Mouse (Mus musculus) brain, adult 2 months (tissue): ENCODE measurements at regions not wholly inside any gene's neighbourhood (a gene's known extent, or its start where the extent isn't known, plus 50 kb on each side); places are given as distances from the start of the nearest gene placed in this dataset.

ENCODE experiments used
- DNase-seq: peaks from one replicate; pipeline ENCODE4 v3.0.0; 2011; ENCODE audit warnings: low read depth, low spot score

DNA sequence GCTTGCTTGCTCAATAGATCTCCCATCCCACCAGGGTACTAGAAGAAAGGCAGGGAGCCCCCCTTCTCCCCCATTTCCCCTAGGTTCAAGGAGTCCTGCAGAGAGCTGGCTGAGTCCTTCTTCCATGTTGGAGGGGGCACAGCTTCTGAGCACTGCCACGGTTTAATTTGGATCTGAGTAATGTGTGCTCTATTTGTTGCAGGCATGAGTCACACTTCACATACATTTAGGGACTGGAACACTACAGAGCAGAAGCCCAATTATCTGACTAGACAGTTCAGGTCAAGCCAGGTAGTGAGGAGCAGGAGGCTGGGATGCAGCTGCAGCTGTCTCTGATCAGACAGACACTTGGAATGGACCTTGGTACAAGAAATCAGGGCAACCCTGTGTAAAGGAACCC is 644.1 kb upstream of the Fam19a5 start:
- peak; percentile 77 for DNase-seq

DNA sequence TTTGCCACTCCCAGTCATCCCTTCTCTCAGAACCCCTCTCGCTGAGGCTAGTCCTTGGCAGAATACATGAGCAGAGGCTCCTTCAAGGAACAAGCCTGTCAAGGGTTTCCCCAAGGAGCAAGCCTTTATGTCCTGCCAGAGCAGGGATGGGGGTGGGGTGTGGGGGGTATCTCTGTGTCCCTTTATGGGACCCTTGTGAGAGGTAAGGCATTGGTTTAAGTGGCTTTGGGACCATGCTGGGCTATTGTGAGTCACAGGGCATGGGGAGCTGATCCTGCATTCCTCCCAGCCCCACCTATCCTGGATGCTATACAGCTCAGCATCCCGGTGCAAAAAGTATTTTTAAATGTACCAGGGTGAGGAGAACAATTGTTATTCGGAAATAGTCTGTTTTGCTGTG is 641.1 kb upstream of the Fam19a5 start:
- no peak for DNase-seq

DNA sequence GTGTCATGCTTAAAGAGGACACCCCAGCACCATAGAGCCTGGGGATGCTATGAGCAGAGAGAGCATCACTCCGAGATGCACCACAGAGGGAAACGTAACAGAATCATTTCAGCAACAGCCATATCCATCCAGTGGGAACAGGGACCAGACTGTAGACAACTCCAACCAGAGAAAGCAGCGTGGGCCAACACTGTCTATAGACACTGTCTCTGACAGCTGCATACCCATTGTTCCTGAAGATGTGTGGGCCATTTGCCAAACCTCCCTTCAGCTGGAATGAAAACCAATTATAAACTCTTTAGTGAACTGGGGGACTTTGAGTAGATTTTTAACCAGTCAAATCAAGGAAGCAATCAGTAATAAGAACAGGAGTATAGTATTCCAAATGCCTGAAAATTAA is 630.8 kb upstream of the Fam19a5 start:
- no peak for DNase-seq

DNA sequence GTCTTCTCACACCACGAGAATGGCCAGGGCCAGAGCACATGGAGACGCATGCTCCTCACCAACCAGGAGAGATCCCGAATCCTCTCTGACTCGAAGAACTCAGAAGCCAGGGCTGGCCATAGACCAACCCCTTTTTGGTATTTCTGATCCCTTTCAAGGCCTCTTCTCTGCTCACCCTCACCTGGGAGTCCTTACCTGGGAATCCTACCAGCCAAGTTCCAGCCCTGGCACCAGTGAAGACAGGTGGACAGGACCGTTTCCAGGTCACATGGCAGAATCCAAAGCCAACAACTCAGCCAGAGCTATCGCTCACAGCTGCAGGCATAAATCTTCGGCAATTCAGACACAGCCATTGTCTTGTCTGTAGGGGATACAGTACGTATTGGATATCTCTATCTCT is 626.2 kb upstream of the Fam19a5 start:
- DNase-seq: peak; percentile 29

DNA sequence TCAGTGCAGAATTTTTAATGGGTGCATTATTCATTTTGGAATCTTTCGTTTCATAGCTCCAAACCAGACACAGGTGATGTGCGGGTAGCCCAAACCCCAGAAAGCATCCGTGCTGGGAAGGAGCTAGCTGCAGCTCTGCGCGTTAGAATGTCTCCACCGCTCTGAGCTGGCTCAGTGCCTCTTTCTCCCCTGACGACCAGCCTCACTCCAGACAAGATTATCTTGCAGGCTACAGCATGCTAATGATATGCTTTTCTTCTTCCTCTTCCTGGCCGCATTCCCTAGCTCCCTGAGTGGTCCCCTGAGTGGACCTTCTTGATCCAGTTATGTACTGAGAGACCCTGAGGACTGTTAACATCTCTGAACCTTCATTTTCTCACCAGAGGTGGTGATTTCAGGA is 624.4 kb upstream of the Fam19a5 start:
- DNase-seq: no peak

DNA sequence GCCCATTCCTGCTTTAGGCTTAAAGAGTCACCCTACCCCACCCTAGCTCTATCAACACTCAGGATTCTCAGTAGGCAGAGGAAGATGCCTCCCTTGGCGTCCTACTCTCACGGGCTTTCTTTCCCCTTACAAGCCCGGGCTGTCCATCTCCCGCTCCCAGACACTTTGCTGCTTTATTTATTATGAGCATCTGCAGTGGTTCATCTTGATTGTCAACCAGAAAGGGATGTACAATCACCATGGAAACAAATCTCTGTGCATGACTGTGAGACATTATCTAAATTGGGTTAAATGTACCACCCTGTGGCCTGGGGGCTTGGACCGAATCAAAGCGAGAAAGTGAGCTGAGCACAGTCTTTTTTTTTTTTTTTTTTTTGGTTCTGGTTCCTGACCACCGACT is 623.9 kb upstream of the Fam19a5 start:
- no peak for DNase-seq

DNA sequence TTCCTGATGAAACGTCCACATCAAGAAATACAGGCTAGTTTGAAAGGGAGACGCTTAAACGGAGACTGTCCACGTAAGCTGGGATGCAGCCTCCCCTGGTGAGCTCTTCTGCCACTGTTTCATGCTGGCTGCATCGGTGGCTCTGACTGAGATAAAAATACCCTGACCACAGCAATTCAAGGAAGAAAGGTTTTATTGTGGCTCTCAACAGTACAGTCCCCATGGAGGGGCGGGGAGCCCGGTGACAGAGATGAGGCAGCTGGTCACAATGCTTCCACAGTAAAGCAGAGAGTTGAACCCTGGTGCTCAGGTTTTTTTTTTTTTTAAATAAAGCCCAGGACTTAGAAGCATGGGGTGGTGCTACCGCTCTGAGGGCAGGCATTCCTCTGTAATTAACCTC is 622.7 kb upstream of the Fam19a5 start:
- no peak for DNase-seq

DNA sequence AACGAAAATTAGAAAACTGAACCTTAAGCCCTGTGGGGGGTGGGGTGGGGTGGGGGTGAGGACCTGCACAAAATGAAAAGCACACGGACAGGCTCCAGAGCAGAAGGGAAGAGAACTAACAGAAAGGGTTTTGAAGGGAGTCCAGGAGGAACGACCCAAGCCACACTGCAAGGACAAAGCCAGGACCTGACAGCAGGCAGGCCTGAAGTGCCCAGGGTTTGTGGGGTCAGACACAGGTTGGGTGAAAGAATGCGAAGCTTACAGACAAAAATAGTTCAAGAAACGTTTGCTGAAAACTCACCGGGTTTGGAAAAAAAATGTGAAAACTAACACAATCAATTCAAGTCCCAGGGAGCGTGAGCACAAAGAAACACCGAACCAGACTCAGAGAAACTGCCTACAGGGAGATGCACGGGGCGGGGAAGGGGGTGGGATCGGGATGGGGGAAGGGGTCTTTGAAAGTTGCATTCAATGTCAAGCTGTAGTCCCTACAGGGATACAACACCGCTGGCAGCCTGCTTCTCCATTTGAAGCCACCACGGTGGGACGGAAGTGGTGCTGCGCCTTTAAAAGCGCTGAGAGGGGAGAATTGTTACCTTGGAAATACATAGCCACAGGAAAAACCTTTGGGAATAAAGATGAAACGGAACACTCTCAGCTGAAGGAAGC is 618.9 kb upstream of the Fam19a5 start:
- no peak for DNase-seq

DNA sequence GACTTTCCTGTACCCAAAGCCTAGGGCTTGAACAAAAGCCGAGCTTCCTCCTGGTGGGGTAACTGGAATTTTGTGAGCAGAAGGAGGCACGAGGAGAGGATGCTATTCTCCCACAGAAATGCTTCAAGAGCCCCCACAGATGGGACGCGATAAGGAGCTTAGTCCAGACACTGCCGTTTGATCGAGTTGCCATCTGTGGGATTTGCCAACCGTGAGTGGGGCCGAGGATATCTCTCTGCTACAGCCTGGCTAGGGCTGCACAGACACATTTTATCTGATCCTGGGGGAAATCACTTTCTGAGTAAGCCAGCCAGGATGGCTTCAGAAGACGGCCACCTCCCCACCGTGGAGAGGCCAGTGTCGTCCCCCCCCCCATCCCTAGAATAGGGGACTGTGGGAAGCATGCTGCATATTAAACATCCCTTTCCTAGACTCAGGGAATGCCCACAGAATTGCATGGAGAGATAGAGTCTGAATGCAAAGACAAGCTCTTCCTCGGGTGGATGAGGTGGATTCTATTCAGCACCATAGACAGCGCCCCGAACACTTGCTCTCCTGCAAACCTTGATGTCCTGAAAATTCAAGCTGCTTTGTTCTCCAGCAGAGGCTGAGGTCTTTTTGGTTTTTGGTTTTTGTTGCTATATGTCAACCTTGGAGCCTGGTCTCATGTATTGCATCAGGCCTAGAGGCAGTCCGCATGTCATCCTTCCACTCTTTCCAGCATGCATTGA is 611.6 kb upstream of the Fam19a5 start:
- no peak for DNase-seq

DNA sequence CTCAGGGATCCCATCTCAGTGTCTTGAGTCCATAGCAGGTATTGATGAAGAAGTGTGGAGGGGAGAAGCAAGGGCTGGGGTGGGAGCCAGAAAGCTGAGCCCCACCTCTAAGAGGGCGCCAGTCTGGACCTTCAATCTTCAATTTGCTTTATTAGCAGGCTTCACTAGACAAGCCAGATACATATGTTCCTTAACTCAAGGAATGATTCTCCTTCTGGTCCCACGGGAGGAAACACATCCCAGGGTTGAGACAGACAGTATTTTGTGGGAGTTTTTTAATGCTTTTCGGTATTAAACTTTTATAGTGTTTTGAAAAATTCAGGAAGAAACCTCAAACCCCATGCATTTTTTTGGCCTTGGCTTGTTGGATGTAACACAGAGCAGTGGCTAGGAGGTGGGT is 606.7 kb upstream of the Fam19a5 start:
- DNase-seq: no peak

DNA sequence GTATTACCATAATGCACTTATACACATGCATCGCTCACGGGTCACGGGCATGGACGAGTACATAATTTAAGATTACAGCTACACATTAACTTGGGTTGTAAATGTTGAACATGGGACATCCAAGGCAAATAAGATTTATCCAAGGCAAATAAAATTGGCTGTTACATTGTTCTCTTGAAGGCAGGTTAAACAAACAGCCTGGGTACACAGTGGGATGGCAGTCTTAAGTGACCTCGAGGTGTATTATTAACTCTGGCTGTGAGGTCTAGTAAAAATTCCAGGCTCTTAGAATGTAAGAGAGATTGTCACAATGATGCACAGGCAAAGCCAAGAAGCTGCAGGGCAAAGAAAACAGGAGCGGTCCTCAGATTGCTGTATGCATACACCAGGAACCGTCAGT is 599.6 kb upstream of the Fam19a5 start:
- DNase-seq: no peak

DNA sequence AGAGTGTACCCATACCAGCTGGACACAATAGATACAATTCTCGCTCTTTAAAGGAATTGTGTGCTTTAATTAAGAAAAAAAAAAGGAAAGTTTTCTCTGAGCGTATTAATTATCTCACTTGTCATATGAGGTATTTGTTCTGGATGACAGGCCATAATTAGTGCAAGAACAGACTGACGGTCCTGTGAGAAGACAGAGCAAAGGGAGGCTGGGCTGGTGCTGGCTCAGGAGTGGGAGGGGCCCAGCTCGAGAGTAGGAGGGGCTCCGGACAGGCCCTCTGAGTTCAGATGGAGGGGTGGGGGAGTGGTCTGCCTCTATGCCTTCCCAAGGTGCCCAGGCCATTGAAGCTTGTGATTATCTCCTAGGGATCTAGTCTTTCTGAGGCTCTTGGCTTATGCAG is 591.5 kb upstream of the Fam19a5 start:
- DNase-seq: no peak

DNA sequence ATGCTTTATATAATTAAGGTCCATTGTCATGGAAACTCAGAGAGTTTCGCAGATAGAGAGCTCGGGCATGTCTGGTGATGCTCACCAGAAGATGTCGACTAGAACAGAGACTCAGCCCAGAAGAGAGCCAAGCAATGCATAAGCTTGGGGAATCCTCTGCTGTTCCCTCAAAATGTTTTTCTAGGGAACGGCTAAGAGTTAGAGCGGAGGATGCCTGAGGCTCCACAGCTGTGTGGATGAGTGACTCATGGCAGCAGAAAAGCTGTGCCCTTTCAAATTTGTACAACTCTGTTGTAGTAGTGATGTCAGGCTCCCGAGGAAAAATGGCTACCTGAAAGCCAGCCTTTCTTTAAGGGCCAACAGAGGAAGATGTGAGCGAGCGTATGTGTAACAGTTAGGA is 586.2 kb upstream of the Fam19a5 start:
- peak; percentile 74 for DNase-seq

DNA sequence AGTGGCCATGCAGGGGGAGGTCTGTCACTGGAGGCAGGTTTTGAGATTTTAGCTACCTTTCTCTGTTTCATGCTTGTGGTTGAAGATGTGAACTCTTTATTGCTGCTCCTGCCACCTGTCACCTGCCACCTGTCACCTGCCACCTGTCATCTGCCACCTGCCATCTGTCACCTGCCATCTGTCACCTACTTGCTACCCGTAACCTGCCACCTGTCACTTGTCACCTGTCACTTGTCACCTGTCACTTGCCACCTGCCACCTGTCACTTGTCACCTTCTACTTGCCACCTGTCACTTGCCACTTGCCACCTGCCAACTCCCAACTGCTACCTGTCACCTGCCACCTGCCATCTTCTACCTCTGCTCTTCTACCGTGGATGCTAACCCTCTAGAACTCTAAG is 581.2 kb upstream of the Fam19a5 start:
- no peak for DNase-seq

DNA sequence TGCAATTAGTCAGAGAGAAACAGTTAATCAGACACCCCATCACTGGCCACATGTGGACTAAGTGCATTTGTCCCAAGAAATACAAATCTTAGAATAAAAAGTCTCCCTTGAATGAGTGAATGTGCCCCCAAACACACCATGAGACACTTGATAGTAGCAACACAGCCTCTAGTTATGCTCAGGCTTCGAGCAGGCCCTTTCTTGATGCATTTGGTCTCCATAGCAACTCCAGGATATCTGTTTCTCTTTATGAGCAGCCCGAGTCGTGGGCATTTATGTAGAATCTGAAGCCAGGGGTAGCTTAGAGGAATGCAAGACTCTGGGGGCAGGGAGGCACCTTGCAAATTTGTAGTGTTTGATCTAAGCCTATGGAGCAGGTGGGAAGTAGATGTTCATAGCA is 580.6 kb upstream of the Fam19a5 start:
- DNase-seq: peak; percentile 49

DNA sequence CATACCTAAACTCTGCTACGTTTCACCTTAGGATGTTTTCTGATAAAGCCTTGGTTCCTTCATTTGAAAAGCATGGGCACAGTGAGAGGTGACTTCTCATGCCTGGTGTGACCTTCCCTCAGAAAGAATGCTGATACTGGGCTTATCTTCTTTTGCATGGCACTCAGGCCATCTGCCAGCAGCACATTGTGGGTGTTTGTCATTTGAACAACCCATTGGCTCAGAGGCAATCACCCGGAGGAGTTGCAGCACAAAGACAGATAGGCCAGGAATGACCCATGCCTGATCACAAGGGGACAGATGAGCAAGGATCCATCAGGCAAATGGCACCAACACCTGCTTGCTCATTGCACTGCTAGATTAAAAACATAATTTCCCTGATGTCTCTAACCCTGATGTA is 572.7 kb upstream of the Fam19a5 start:
- no peak for DNase-seq

DNA sequence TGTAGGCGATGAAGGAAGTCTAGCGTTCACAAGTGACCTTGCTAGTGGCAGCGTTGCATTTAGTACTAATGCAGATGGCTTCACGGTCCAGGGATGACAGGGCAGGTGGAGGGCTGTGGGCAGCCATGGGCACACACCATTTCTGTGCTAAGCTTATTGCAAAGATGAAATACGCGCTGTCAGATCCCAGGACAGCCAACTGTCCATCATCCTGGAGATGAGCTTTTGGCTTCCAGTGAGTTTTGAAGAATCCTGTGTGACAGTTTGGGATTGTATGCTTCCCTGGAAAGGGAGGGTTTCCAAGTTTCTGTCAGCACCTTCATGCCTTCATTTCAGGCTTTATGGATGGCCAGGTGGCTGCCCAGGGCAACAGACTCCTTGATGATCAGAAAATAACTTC is 547.9 kb upstream of the Fam19a5 start:
- DNase-seq: no peak

DNA sequence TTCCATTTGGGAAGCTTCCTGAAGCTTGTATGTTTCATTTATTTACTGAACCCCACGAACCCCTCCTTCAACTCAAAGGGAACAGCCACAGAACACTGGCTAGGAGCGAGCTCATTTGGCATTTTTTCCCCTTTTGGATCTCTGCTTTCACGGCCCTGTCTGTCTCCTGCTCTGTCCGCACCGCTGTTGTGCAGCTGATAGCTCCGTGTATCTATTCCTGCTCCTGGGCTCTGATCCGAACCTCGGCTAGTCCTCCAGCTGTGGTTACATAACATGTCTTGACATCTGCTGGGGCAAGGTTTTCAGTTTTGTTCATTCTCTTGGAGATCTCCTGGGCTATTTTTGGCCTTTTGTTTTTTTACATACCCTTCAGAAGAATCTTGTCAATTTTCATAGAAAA is 525.1 kb upstream of the Fam19a5 start:
- peak; percentile 24 for DNase-seq

DNA sequence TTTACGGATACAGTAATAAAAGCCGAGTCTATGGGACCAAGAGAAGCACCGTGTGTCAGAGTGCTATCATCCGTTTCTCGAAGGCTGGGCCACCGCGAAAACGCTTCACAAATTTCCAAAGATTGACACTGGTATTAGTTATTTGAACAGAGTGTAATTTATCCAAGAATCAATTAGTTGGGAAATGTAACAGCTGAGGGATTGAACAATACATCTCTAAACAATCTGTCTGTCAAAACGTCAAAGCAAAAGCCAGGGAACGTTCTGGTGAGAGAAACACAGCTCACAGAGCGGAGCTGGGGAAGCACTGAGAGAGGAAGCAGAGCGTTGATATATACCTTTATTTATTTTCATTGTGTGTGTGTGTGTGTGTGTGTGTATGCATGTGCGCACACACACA is 498.1 kb upstream of the Fam19a5 start:
- DNase-seq: peak; percentile 2

DNA sequence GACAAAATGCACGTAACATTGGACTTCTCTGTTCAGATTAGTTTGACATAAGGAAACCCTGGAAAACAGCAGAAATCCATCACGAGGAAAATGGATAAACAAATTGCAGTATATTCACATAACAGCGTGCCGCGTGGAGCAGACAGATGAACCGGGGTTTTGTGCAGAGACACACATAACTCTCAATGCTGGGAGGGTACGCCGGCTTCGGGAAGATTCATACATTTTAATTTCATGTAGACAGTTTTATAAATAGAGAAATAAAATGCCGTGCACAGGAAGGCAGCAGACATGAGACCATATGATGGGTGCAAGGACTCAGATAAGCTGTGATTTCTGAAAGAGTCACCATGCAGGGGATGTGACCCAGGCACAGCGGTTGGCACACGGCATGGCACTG is 489.9 kb upstream of the Fam19a5 start:
- DNase-seq: peak; percentile 4

DNA sequence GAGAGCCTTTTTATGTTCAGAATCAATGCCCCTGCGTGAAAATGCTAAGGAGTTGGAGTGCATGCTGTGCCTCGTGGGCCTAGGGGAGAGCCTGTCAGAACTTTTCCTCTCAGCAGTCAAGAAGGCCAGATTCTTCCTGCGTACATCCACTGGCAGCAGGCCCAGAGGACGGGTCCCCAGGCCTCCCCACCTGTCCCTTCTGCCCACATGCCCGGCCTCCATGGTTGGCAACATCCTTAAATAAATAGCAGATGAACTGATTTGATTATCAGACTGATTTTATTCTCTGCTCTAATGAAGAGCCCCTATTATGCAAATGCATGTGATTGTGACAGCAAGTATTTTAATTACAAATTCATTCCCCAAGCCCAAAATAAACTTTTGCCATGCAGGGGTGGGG is 479.2 kb upstream of the Fam19a5 start:
- no peak for DNase-seq

DNA sequence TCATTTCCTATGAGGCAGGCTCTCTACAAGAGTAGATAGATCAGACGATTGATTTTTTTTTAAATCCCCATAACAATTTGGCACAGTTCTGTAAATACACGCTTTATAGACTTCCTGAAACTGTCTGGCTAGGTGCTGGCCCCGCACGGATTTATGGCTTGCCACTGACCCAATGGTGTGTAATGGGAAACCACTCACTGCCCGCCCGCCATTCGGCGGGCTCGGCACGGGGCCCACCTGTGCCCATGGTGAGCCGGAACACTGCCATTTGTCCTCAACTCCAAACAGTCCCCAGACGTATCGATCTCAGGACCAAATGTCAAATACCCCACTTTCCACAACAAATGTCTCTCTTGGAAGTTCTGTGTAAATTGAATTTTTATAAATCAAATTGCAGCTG is 475.8 kb upstream of the Fam19a5 start:
- DNase-seq: no peak

DNA sequence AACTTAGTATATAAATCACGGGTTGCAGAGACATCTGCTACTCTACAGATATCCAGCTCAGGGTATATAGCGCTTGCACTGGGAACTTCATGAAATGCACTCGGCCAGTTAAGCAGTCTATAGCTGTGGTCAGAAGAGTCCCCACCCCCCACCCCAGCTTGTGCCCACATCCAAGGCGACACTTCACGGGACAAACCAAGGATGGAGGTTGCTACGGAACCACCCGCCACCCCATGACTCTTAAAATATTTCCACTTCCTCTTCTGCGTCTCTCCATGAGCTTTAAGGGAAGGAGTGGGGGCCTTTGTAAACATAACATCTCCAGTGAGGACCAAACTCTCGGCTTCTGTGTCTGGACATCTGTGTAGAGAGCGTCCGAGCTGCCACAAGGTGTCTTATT is 469.5 kb upstream of the Fam19a5 start:
- DNase-seq: no peak

DNA sequence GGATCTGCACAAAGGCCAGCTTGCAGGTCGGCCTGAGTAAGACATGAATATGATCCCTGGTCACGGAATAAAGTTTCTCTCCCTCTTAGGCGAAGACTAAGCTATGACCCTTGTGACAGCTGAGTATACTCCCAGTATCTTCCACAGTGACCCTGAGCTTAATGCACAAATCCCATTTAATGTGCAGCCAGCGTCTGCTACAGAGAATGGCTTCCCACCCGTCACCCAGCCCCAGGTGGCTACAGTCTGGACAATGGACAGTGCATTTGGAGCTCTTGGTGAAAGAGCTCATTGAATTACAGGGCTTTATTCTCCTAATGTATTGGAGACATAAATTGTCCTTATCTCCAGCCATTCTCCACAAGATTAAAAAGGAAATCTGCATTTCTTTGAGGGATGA is 454.3 kb upstream of the Fam19a5 start:
- no peak for DNase-seq
